Mouse (Mus musculus) testis, adult 2 months (tissue): Measurements from ENCODE around the gene Pfkm. TPM values are rescaled to one million over a fixed set of nuclear protein-coding genes. Genes with fewer than 3 reads are reported as not detected.

Experiments used
- H3K27ac ChIP-seq: fragments of 200-500 bp; 2 replicates; pipeline ENCODE4 v1.5.1; 2012; ENCODE audit warnings: low read depth, low read length; ENCODE audit not compliant: control insufficient read depth, insufficient read depth
- H3K27me3 ChIP-seq: fragments of 200-500 bp; 2 replicates; pipeline ENCODE4 v1.6.1; 2012; ENCODE audit warnings: mild to moderate bottlenecking, low read length, moderate library complexity; ENCODE audit not compliant: control insufficient read depth, insufficient read depth
- H3K36me3 ChIP-seq: fragments of 200-500 bp; 2 replicates; pipeline ENCODE4 v1.6.1; 2012; ENCODE audit warnings: mild to moderate bottlenecking, low read length; ENCODE audit not compliant: control insufficient read depth, insufficient read depth
- H3K4me1 ChIP-seq: fragments of 200-500 bp; 2 replicates; pipeline ENCODE4 v1.6.1; 2012; ENCODE audit warnings: low read length; ENCODE audit not compliant: control insufficient read depth, insufficient read depth
- H3K4me3 ChIP-seq: fragments of 200-500 bp; 2 replicates; pipeline ENCODE4 v1.5.1; 2012; ENCODE audit warnings: low read depth, mild to moderate bottlenecking, low read length, moderate library complexity, mixed read lengths; ENCODE audit not compliant: control insufficient read depth
- CTCF ChIP-seq: fragments of 200-500 bp; IDR thresholded peaks from 2 replicates; pipeline ENCODE4 v1.5.1; 2012; ENCODE audit warnings: low read depth, mild to moderate bottlenecking, inconsistent platforms, low read length, moderate library complexity; ENCODE audit not compliant: control insufficient read depth, insufficient read depth, insufficient replicate concordance
- POLR2A ChIP-seq: fragments of 200-500 bp; IDR thresholded peaks from 2 replicates; pipeline ENCODE4 v1.6.1; 2012; ENCODE audit warnings: low read depth, mild to moderate bottlenecking, inconsistent platforms, low read length, moderate library complexity; ENCODE audit not compliant: control insufficient read depth
- polyA plus RNA-seq: library from polyadenylated mRNA; depleted of rRNA; stranded (reverse); fragments of >200 nt; gene quantifications from 2 replicates; pipeline ENCODE4 v1.2.3, GENCODE M21; 2012

The Pfkm gene
- polyA plus RNA-seq, 1 experiment = 117 TPM

DNA sequence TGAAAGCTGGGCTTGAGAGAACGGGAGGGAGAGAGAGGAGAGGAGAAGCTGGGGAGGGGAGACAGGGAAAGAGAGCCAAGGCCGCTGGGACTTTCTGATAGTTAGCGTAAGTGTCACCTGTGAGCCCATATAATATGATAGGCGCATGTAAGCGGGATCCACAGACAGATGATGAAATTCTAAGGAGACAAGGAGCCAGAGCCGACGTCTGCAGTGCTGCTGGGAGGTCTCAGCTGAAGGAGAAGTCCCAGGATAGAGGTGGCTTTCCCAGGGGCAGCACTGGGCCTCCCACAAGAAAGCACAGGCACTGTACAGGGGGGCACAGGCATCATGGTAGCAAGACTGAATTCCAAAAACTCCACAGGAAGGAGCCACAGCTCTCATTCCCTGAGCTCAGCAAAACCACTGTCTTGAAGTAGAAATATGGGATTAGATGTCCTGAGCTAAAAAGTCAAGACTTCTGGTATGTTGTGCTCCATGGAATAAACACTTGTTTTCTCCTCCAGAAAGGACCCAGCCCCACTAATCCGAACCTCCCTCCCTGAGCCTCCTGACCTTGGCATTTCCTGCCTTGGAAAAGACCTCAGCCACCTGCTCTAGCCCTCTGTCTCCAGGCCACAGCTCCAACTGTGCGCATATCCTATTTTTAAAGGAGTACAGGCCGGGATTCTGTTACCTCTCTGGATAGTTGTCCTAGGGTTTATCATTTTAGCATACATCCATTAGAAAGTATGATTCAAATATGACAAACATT, 21.9 kb downstream of the Pfkm start:
- Histone ChIP-seq H3K36me3 (peaks cover 1% of the 10 kb centered on the region; the same call in 1 of the 2 replicates), H3K27me3 (no peaks in the 10 kb centered on the region), H3K4me3 (no peak overlapping the region), H3K27ac (no peak overlapping the region), H3K4me1 (no peaks in the 10 kb centered on the region)
- TF ChIP-seq POLR2A (no peak), CTCF (no peak)

DNA sequence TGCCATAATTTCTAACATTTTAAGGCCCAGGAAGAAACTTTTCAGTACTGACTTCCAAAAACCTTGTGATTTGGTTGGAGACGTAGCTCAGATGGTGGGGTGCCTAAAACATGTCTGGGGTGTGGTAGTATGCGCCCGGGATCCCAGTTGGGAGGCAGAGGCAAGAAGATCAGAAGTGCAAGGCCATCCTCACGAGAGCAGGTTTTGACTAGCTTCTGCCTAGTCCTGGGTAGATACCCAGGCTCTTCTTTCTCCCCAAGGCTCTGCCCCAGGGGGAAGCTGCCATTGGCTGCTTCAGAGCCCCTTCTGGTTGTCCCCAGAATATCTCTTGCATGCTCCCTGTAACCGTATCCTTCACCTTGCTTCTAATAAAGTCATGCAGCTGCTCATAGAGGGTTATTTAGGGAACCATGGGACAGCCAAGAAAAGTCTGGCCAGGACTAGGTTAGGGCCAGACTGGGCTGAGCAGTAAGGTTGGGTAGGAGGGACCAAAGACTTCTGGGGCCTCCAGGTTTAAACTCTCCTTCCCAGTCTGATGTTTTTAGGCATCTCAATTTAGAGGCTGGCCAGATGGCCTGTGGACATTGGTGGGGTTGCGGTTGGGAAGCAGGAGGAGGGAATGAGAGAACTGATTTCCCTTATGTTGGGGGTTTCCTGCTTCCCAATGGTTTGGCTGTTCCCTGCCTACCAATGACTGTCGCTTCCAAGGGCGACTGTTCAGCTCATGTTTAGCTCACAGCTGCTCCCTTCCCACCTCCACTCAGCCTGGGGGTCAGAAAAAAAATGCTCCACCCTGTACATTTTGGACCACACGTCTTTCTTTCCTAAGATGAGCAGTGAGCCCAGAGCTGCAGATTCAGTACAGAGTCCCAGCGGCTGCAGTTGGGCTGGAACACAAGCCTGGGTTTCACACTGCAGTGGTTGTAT, 22.7 kb downstream of the Pfkm start:
- no peaks in the 10 kb centered on the region for H3K27me3 ChIP-seq
- peaks cover 1% of the 10 kb centered on the region; the same call in 1 of the 2 replicates for H3K36me3 ChIP-seq
- H3K4me1 ChIP-seq = no peaks in the 10 kb centered on the region
- no peak for TF ChIP-seq CTCF
- no peak for TF ChIP-seq POLR2A
- H3K4me3 ChIP-seq = no peak overlapping the region
- H3K27ac ChIP-seq = no peak overlapping the region

DNA sequence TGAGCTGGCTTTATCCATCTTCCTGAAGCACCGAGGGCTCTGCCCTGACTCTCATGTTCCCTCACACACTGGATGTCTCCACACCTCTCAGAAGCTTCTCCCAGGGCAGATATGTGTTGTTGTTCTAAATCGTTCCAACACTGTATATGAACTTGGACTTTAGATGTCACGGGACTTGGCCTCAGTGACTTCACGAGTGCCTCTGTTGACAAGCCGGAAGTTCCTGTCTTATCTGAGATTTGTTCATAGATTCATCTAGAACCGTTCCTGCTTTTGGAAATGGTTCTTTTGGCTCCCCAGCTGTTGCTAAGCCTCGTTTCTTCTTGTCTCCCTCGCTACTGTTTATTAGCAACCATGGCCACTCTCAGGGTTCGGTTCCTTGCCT, 23.4 kb downstream of the Pfkm start:
- no peak for TF ChIP-seq POLR2A
- TF ChIP-seq CTCF = no peak
- Histone ChIP-seq H3K27me3 (no peaks in the 10 kb centered on the region), H3K27ac (no peak overlapping the region), H3K36me3 (peaks cover 1% of the 10 kb centered on the region; the same call in 1 of the 2 replicates), H3K4me3 (no peak overlapping the region), H3K4me1 (no peaks in the 10 kb centered on the region)

- H3K4me1 ChIP-seq = no peaks in the 10 kb centered on the region
- no peak overlapping the region for H3K4me3 ChIP-seq
- peaks cover 1% of the 10 kb centered on the region; the same call in 1 of the 2 replicates for H3K36me3 ChIP-seq
- H3K27ac ChIP-seq = no peak overlapping the region
- H3K27me3 ChIP-seq = no peaks in the 10 kb centered on the region
- no peak for TF ChIP-seq CTCF
- no peak for TF ChIP-seq POLR2A
These were observed 23.9 kb downstream of the Pfkm start for GRCm38 (mm10) chr15:98116287-98116686.

DNA sequence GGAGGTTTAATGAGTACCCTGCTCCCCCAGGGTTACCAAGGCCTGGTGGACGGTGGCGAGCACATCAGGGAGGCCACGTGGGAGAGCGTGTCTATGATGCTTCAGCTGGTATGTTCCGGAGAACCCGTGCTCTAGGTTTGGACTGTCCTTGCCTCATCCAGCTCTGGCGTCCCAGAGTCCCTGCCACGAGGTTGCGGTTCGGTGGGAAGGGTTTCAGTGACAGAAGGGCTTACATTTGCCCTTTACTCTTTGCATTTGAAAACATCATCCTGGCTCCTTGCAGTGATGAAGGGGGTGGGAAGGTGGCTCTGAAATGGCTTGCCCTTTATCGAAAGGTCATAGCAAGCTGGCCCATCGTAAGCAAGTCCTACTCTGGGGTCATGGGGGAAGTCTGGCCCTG, 27.0 kb downstream of the Pfkm start:
- Histone ChIP-seq H3K4me3 (no peak overlapping the region), H3K27me3 (no peaks in the 10 kb centered on the region), H3K27ac (no peak overlapping the region), H3K36me3 (no peaks in the 10 kb centered on the region), H3K4me1 (no peaks in the 10 kb centered on the region)
- TF ChIP-seq POLR2A (no peak), CTCF (no peak)

DNA sequence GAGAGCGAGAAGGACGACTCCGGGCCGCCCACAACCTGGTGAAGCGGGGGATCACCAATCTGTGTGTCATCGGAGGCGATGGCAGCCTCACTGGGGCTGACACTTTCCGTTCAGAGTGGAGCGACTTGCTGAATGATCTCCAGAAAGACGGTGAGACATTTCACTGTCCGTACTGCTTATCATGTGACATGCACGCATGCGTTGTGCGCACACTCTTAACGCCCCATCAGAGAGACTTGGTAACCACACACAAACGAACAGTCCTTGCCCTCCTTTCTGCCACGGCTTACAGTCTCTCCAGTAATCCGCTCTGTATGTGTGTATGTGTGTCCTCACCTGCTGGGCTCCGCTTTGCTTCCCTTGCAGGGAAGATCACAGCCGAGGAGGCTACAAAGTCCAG, 28.4 kb downstream of the Pfkm start:
- Histone ChIP-seq H3K27ac (no peak overlapping the region), H3K36me3 (no peaks in the 10 kb centered on the region; the same call in 1 of the 2 replicates), H3K4me1 (no peaks in the 10 kb centered on the region), H3K27me3 (no peaks in the 10 kb centered on the region), H3K4me3 (no peak overlapping the region)
- no peak for TF ChIP-seq CTCF
- TF ChIP-seq POLR2A = no peak

DNA sequence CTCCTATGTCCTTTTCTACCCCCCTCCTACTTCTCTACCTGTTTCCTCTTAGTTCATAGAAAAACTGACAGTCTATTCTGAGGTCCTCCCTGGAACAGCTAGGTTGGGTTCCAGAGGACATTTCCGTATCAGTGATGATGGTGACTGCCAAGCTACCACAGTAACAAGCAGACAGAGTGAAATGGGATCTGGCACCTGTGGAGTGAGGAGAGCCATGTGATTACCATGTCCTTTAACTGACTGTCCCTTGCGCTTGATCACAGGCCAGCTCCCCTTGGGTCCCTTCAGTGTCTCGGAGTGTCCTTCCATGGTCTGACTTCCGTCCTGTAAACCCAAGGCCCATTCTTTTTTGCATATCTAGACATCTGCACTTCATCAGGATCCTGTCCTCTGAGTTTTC, 38.6 kb downstream of the Pfkm start:
- H3K4me1 ChIP-seq = no peaks in the 10 kb centered on the region
- no peaks in the 10 kb centered on the region for H3K27me3 ChIP-seq
- peaks cover 2% of the 10 kb centered on the region; the same call in 1 of the 2 replicates for H3K36me3 ChIP-seq
- H3K4me3 ChIP-seq = no peak overlapping the region
- H3K27ac ChIP-seq = no peak overlapping the region
- TF ChIP-seq POLR2A (no peak), CTCF (no peak)
